ENCODE assay signal across 7 mouse cellular contexts in the genomic region with DNA sequence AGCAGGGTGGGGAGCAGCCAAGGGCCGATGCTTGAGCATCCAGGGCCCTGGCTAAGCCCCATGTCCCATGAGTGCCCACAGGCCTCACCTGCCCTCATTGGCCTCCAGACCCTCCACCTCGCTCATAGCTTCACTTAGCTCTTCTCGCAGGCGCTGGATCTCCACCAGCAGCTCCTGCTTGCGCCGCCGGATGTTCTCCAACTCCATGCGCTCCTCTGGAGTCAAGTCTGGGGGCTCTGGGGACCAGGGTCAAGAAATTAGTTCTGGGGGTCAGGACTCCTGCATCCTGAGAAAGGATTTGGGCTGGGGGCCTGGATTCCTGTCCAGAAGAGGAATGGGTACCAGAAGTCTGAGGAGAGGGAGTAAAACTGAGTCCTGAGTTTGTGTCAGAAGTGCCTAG. TPM values are rescaled to one million over a fixed set of nuclear protein-coding genes. Genes with fewer than 3 reads are reported as not detected.
DNase-seq lines count a peak whose midpoint lies in the region; ATAC-seq lines count a peak whose summit lies in the region.

No protein-coding gene starts in this region.

- no peak overlapping the region for H3K27ac ChIP-seq in lung, embryonic 16.5 days (ENCODE audit: low read length)
- 0 out of 2 replicates have a peak overlapping the region, but pooled peaks have one; percentile 99 for H3K27ac ChIP-seq in forebrain, embryonic 13.5 days
- 0 out of 2 replicates have a peak overlapping the region, but pooled peaks have one; percentile 100 for H3K27ac ChIP-seq in limb, embryonic 13.5 days
- H3K27ac ChIP-seq in stomach, embryonic 15.5 days: peak overlapping the region; percentile 100; the same call in 1 of the 2 replicates

- DNase-seq in lung, postnatal 25 days (ENCODE audit: low spot score): no peak
- DNase-seq in urinary bladder, postnatal 14 days (ENCODE audit: low spot score): no peak

- H3K27me3 ChIP-seq in lung, embryonic 16.5 days (ENCODE audit: control insufficient read depth, insufficient read depth, low read depth, low read length): no peaks in the 10 kb centered on the region
- H3K27me3 ChIP-seq in forebrain, embryonic 13.5 days: no peaks in the 10 kb centered on the region
- no peaks in the 10 kb centered on the region for H3K27me3 ChIP-seq in limb, embryonic 13.5 days
- no peaks in the 10 kb centered on the region for H3K27me3 ChIP-seq in stomach, embryonic 15.5 days (replicated peaks)

- WGBS in lung, embryonic 16.5 days: 71% methylated on average over 8 of the region's 8 CpGs
- WGBS in forebrain, embryonic 13.5 days: 89% methylated on average over 8 of the region's 8 CpGs
- WGBS in limb, embryonic 13.5 days: 85% methylated on average over 8 of the region's 8 CpGs
- 80% methylated on average over 8 of the region's 8 CpGs for WGBS in stomach, embryonic 15.5 days

- peaks cover 43% of the 10 kb centered on the region for H3K36me3 ChIP-seq in lung, embryonic 16.5 days (ENCODE audit: control insufficient read depth, insufficient read depth, low read length)
- peaks cover 51% of the 10 kb centered on the region for H3K36me3 ChIP-seq in forebrain, embryonic 13.5 days (ENCODE audit: poor library complexity, severe bottlenecking)
- H3K36me3 ChIP-seq in limb, embryonic 13.5 days: peaks cover 51% of the 10 kb centered on the region
- H3K36me3 ChIP-seq in stomach, embryonic 15.5 days: peaks cover 49% of the 10 kb centered on the region

- H3K9me3 ChIP-seq in lung, embryonic 16.5 days (ENCODE audit: control insufficient read depth, low read length): no peaks in the 10 kb centered on the region
- H3K9me3 ChIP-seq in forebrain, embryonic 13.5 days (replicated peaks): no peaks in the 10 kb centered on the region
- H3K9me3 ChIP-seq in limb, embryonic 13.5 days: no peaks in the 10 kb centered on the region
- H3K9me3 ChIP-seq in stomach, embryonic 15.5 days: no peaks in the 10 kb centered on the region

- H3K4me2 ChIP-seq in lung, embryonic 16.5 days (ENCODE audit: low read depth, low read length): peak overlapping the region; percentile 72
- H3K4me2 ChIP-seq in forebrain, embryonic 13.5 days: peak overlapping the region; percentile 92
- H3K4me2 ChIP-seq in limb, embryonic 13.5 days (replicated peaks): peak overlapping the region; percentile 91
- H3K4me2 ChIP-seq in stomach, embryonic 15.5 days: peak overlapping the region; percentile 79

- peak overlapping the region; percentile 100 for H3K9ac ChIP-seq in lung, embryonic 16.5 days (ENCODE audit: low read length)
- H3K9ac ChIP-seq in forebrain, embryonic 13.5 days: peak overlapping the region; percentile 92
- peak overlapping the region; percentile 99 for H3K9ac ChIP-seq in limb, embryonic 13.5 days
- peak overlapping the region; percentile 100 for H3K9ac ChIP-seq in stomach, embryonic 15.5 days

- ATAC-seq in lung, embryonic 16.5 days (ENCODE audit: low read depth): no peak
- ATAC-seq in forebrain, embryonic 13.5 days: no peak
- no peak for ATAC-seq in limb, embryonic 13.5 days (ENCODE audit: low FRiP score, low read depth)
- ATAC-seq in stomach, embryonic 15.5 days (ENCODE audit: insufficient read depth, low FRiP score, low read depth): no peak
- no peak for ATAC-seq in CD4-positive, CD25-positive, alpha-beta regulatory T cell, adult 4 months

- H3K4me3 ChIP-seq in lung, embryonic 16.5 days (ENCODE audit: low read length): peak overlapping the region; percentile 98
- peak overlapping the region; percentile 78 for H3K4me3 ChIP-seq in forebrain, embryonic 13.5 days
- peak overlapping the region; percentile 92 for H3K4me3 ChIP-seq in limb, embryonic 13.5 days
- peak overlapping the region; percentile 98 for H3K4me3 ChIP-seq in stomach, embryonic 15.5 days (replicated peaks)

- H3K4me1 ChIP-seq in lung, embryonic 16.5 days (replicated peaks; ENCODE audit: control insufficient read depth, insufficient read depth, low read length): peaks cover 15% of the 10 kb centered on the region
- peaks cover 36% of the 10 kb centered on the region for H3K4me1 ChIP-seq in forebrain, embryonic 13.5 days
- H3K4me1 ChIP-seq in limb, embryonic 13.5 days: peaks cover 26% of the 10 kb centered on the region
- peaks cover 19% of the 10 kb centered on the region for H3K4me1 ChIP-seq in stomach, embryonic 15.5 days

RNA-seq across cellular contexts. Expression of a gene that starts 1.5 kb away (rescaled TPM):
- 108 and 112 TPM in 2 replicates for polyA plus RNA-seq in lung, embryonic 16.5 days (2015; fragmentation: Nextera tagmentation; extraction: Ambion mirVana)
- 314 and 335 TPM in 2 replicates for polyA plus RNA-seq in forebrain, embryonic 13.5 days (2015; fragmentation: Nextera tagmentation; extraction: Ambion mirVana)
- 135 and 137 TPM in 2 replicates for polyA plus RNA-seq in limb, embryonic 13.5 days (2015; fragmentation: Nextera tagmentation; extraction: Ambion mirVana)
- polyA plus RNA-seq in stomach, embryonic 15.5 days (2015; fragmentation: Nextera tagmentation; extraction: Ambion mirVana): 85.0 and 103 TPM in 2 replicates
- polyA plus RNA-seq in CD4-positive, CD25-positive, alpha-beta regulatory T cell, adult 4 months (2017; shearing (Covaris generic)): 10 to 100 TPM; 20.8 to 21.4 TPM

RNA-seq across cellular contexts. Expression of a gene that starts 11.7 kb away (rescaled TPM):
- 0.68 and 1.3 TPM in 2 replicates for polyA plus RNA-seq in lung, embryonic 16.5 days (2015; fragmentation: Nextera tagmentation; extraction: Ambion mirVana)
- polyA plus RNA-seq in forebrain, embryonic 13.5 days (2015; fragmentation: Nextera tagmentation; extraction: Ambion mirVana): 0.45 and 0.49 TPM in 2 replicates
- polyA plus RNA-seq in limb, embryonic 13.5 days (2015; fragmentation: Nextera tagmentation; extraction: Ambion mirVana): 2.1 TPM in 2 replicates
- polyA plus RNA-seq in stomach, embryonic 15.5 days (2015; fragmentation: Nextera tagmentation; extraction: Ambion mirVana): 1.0 and 1.4 TPM in 2 replicates
- not detected for polyA plus RNA-seq in CD4-positive, CD25-positive, alpha-beta regulatory T cell, adult 4 months (2017; shearing (Covaris generic))

RNA-seq across cellular contexts. Expression of a gene that starts 17.8 kb away (rescaled TPM):
- polyA plus RNA-seq in lung, embryonic 16.5 days (2015; fragmentation: Nextera tagmentation; extraction: Ambion mirVana): 50.0 and 51.4 TPM in 2 replicates
- polyA plus RNA-seq in forebrain, embryonic 13.5 days (2015; fragmentation: Nextera tagmentation; extraction: Ambion mirVana): 49.2 and 53.6 TPM in 2 replicates
- 69.1 and 71.6 TPM in 2 replicates for polyA plus RNA-seq in limb, embryonic 13.5 days (2015; fragmentation: Nextera tagmentation; extraction: Ambion mirVana)
- 57.0 and 64.3 TPM in 2 replicates for polyA plus RNA-seq in stomach, embryonic 15.5 days (2015; fragmentation: Nextera tagmentation; extraction: Ambion mirVana)
- polyA plus RNA-seq in CD4-positive, CD25-positive, alpha-beta regulatory T cell, adult 4 months (2017; shearing (Covaris generic)): 10 to 100 TPM; 26.2 to 36.3 TPM

RNA-seq across cellular contexts. Expression of a gene that starts 28.5 kb away (rescaled TPM):
- polyA plus RNA-seq in lung, embryonic 16.5 days (2015; fragmentation: Nextera tagmentation; extraction: Ambion mirVana): 6.6 and 7.9 TPM in 2 replicates
- 4.1 and 4.4 TPM in 2 replicates for polyA plus RNA-seq in forebrain, embryonic 13.5 days (2015; fragmentation: Nextera tagmentation; extraction: Ambion mirVana)
- 3.1 and 3.7 TPM in 2 replicates for polyA plus RNA-seq in limb, embryonic 13.5 days (2015; fragmentation: Nextera tagmentation; extraction: Ambion mirVana)
- polyA plus RNA-seq in stomach, embryonic 15.5 days (2015; fragmentation: Nextera tagmentation; extraction: Ambion mirVana): 6.7 and 14.4 TPM in 2 replicates
- polyA plus RNA-seq in CD4-positive, CD25-positive, alpha-beta regulatory T cell, adult 4 months (2017; shearing (Covaris generic)): 1 to 10 TPM; 3.1 to 5.2 TPM

RNA-seq across cellular contexts. Expression of a gene that starts 29.4 kb away (rescaled TPM):
- 0.72 and 1.0 TPM in 2 replicates for polyA plus RNA-seq in lung, embryonic 16.5 days (2015; fragmentation: Nextera tagmentation; extraction: Ambion mirVana)
- polyA plus RNA-seq in forebrain, embryonic 13.5 days (2015; fragmentation: Nextera tagmentation; extraction: Ambion mirVana): 12.4 and 13.1 TPM in 2 replicates
- 4.3 and 4.9 TPM in 2 replicates for polyA plus RNA-seq in limb, embryonic 13.5 days (2015; fragmentation: Nextera tagmentation; extraction: Ambion mirVana)
- polyA plus RNA-seq in stomach, embryonic 15.5 days (2015; fragmentation: Nextera tagmentation; extraction: Ambion mirVana): 1.1 and 1.9 TPM in 2 replicates
- polyA plus RNA-seq in CD4-positive, CD25-positive, alpha-beta regulatory T cell, adult 4 months (2017; shearing (Covaris generic)): not detected
